8 mouse cellular contexts compared by ENCODE assay signal in the genomic region with DNA sequence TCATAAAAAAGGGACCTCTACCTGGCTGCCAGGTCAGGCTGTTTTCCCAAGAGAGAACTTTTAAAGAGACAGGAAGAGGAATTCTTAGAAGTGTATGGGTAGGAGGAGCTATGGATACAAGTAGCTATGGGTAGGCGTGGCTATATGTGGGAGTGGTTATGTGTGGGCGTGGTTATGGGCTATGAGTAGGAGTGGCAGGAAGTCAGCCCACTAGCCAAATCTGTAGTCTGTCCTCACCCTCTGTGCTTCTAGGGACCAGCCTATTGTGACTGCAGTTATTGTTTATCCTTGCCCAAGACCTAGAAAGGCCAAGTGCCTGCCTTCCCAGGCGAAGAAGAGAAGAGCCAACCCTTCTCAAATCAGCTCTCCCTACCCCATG. TPM values are rescaled to one million over a fixed set of nuclear protein-coding genes. Genes with fewer than 3 reads are reported as not detected.
DNase-seq lines count a peak whose midpoint lies in the region; ATAC-seq and TF ChIP-seq lines count a peak whose summit lies in the region.

No protein-coding gene starts in this region.

- no peak overlapping the region for H3K9ac ChIP-seq in intestine, embryonic 16.5 days (ENCODE audit: low read depth, low read length)
- H3K9ac ChIP-seq in stomach, embryonic 14.5 days (replicated peaks; ENCODE audit: low read depth, low read length), result no peak overlapping the region

- no peak overlapping the region for H3K4me2 ChIP-seq in intestine, embryonic 16.5 days (ENCODE audit: low read depth, low read length)
- H3K4me2 ChIP-seq in stomach, embryonic 14.5 days (replicated peaks; ENCODE audit: low read depth, low read length), result no peak overlapping the region

- no peaks in the 10 kb centered on the region for H3K36me3 ChIP-seq in thymus, adult 2 months (ENCODE audit: control insufficient read depth, insufficient read depth, low read length)
- H3K36me3 ChIP-seq in intestine, embryonic 16.5 days (ENCODE audit: control insufficient read depth, insufficient read depth, low read length), result no peaks in the 10 kb centered on the region
- no peaks in the 10 kb centered on the region for H3K36me3 ChIP-seq in stomach, embryonic 14.5 days (ENCODE audit: control insufficient read depth, insufficient read depth, low read length)

- no peak overlapping the region for H3K27ac ChIP-seq in thymus, adult 2 months (ENCODE audit: control insufficient read depth, insufficient read depth, low read length)
- H3K27ac ChIP-seq in intestine, embryonic 16.5 days (ENCODE audit: low read length), result no peak overlapping the region
- H3K27ac ChIP-seq in stomach, embryonic 14.5 days (ENCODE audit: low read length), result no peak overlapping the region

- no peaks in the 10 kb centered on the region for H3K27me3 ChIP-seq in thymus, adult 2 months (ENCODE audit: control insufficient read depth, insufficient read depth, low read length)
- no peaks in the 10 kb centered on the region for H3K27me3 ChIP-seq in intestine, embryonic 16.5 days (replicated peaks; ENCODE audit: control insufficient read depth, insufficient read depth, low read length)
- no peaks in the 10 kb centered on the region for H3K27me3 ChIP-seq in stomach, embryonic 14.5 days (ENCODE audit: control insufficient read depth, insufficient read depth, low read length)

- peak; percentile 71 for ATAC-seq in common myeloid progenitor, adult 5-6 weeks (replicated peaks; ENCODE audit: low read depth, poor library complexity, severe bottlenecking)
- peak; percentile 27 for ATAC-seq in intestine, embryonic 16.5 days
- ATAC-seq in stomach, embryonic 14.5 days (ENCODE audit: insufficient number of reproducible peaks, insufficient read depth, low FRiP score, low read depth), result peak; percentile 42; the same call in 1 of the 2 replicates

- no peak for TF ChIP-seq CTCF in thymus, adult 2 months (IDR thresholded peaks at IDR 0.05; ENCODE audit: borderline replicate concordance, control insufficient read depth, extremely low read depth, insufficient read depth, low read length, poor library complexity)

- H3K9me3 ChIP-seq in intestine, embryonic 16.5 days (ENCODE audit: control insufficient read depth, low read length), result no peaks in the 10 kb centered on the region
- no peaks in the 10 kb centered on the region for H3K9me3 ChIP-seq in stomach, embryonic 14.5 days (ENCODE audit: control insufficient read depth, low read depth, low read length)

- H3K4me1 ChIP-seq in thymus, adult 2 months (replicated peaks; ENCODE audit: control insufficient read depth, insufficient read depth, low read length), result no peaks in the 10 kb centered on the region
- H3K4me1 ChIP-seq in intestine, embryonic 16.5 days (ENCODE audit: control insufficient read depth, insufficient read depth, low read length), result peaks cover 4% of the 10 kb centered on the region; the same call in 1 of the 2 replicates
- no peaks in the 10 kb centered on the region for H3K4me1 ChIP-seq in stomach, embryonic 14.5 days (ENCODE audit: control insufficient read depth, insufficient read depth, low read length)

- no peak overlapping the region for H3K4me3 ChIP-seq in thymus, adult 2 months (ENCODE audit: control insufficient read depth, insufficient read depth, low read length)
- H3K4me3 ChIP-seq in intestine, embryonic 16.5 days (ENCODE audit: low read length), result no peak overlapping the region
- no peak overlapping the region for H3K4me3 ChIP-seq in stomach, embryonic 14.5 days (ENCODE audit: low read depth, low read length)

- WGBS in thymus, adult 2 months, result 53% methylated on average over 3 of the region's 3 CpGs
- WGBS in intestine, embryonic 16.5 days, result 55% methylated on average over 3 of the region's 3 CpGs
- 42% methylated on average over 3 of the region's 3 CpGs for WGBS in stomach, embryonic 14.5 days

- peak; percentile 9 for DNase-seq in thymus, adult 2 months
- no peak for DNase-seq in thymus, adult 18-20 months
- no peak for DNase-seq in right cerebral cortex, adult 18-20 months
- DNase-seq in kidney, adult 9 months, result no peak
- DNase-seq in kidney, postnatal 36 days, result no peak

- TF ChIP-seq POLR2A in thymus, adult 2 months (IDR thresholded peaks at IDR 0.05; ENCODE audit: control insufficient read depth, extremely low read depth, insufficient read depth, low read length, poor library complexity), result no peak

RNA-seq across cellular contexts. Expression of a gene that starts 13.9 kb away (rescaled TPM):
- polyA plus RNA-seq in thymus, adult 2 months (2012; rRNA removed), result 3.5 and 4.3 TPM in 2 replicates
- 45.1 and 46.3 TPM in 2 replicates for total RNA-seq in common myeloid progenitor, adult 5-6 weeks (2017)
- polyA plus RNA-seq in intestine, embryonic 16.5 days (2015; fragmentation: Nextera tagmentation; extraction: Ambion mirVana), result 29.6 and 33.6 TPM in 2 replicates
- polyA plus RNA-seq in stomach, embryonic 14.5 days (2014; fragmentation: Nextera tagmentation; extraction: Ambion mirVana), result 32.2 and 36.7 TPM in 2 replicates

RNA-seq across cellular contexts. Expression of a gene that starts 26.5 kb away (rescaled TPM):
- polyA plus RNA-seq in thymus, adult 2 months (2012; rRNA removed), result 0.04 TPM in 1 of 2 replicates, not detected in the other
- total RNA-seq in common myeloid progenitor, adult 5-6 weeks (2017), result not detected in 2 replicates
- polyA plus RNA-seq in intestine, embryonic 16.5 days (2015; fragmentation: Nextera tagmentation; extraction: Ambion mirVana), result 0.46 and 0.51 TPM in 2 replicates
- polyA plus RNA-seq in stomach, embryonic 14.5 days (2014; fragmentation: Nextera tagmentation; extraction: Ambion mirVana), result 1.1 and 1.3 TPM in 2 replicates
